Mouse (Mus musculus) kidney, postnatal 14 days (tissue): ENCODE results near the gene Noxred1.
"Not testable (repeated sequence)": the region's sequence is repeated elsewhere in the genome, so short reads cannot be mapped to it uniquely, and the experiment has no call there.

ENCODE experiments used
- DNase-seq: peaks from one replicate; pipeline ENCODE4 v3.0.0; 2022; ENCODE audit warnings: mixed read lengths

The Noxred1 gene

DNA sequence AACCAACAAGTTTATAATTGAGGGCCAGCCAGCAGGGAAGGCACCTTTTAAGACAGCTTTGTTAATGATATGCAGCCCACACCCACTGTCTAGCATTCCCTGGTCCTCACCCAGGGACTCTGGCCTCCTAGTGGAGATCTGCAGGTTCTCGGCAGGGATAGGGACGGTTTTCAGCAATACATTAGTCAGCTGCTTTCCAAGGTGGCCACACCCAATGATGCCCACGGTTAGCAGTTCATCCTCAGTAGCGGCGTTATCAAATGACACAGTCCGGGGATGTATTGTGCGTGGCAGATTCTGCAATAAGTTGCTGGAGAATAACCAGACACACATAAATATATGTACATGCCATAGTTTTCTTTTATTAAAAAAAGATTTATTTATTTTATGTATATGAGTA is 11.7 kb downstream of the Noxred1 start:
- no peak for DNase-seq

DNA sequence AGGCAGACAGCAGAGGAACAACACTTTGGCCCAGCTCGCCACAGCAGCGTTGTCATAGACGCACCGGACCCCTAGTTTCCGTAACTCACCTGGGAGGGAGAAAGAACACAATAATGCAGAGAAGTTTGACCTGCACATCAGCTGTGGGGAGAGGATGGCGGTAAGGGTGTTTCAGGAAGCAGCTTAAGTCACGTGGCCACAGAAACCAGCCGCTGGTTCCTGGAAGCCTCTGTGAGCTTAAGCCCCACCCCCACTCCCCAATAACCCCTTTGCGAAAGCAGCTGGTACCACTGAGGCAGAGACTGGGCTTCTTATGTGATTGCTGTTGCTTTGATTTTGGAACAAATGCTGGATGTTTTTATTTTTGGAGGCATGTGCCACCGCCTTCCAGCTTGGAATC is 13.6 kb downstream of the Noxred1 start:
- DNase-seq, result no peak

DNA sequence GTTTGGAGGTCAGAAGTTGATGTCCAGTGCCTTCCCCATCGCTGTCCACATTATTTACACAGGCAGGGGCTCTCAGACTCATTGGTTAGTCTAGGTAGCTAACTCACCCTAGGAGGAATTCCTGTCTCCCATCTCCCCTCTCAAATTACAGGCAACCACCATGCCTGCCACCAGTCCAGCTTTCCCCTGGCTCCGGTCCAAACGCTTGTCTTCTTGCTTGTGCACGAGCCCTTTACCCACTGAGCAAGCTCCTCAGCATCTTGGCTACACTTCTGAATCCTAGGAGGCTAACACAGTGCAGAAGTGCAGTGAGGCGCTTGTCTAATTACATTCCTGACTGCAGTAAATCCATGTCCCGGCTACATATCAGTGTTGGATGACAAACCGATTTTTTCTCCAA is 19.2 kb downstream of the Noxred1 start:
- DNase-seq, result no peak

DNA sequence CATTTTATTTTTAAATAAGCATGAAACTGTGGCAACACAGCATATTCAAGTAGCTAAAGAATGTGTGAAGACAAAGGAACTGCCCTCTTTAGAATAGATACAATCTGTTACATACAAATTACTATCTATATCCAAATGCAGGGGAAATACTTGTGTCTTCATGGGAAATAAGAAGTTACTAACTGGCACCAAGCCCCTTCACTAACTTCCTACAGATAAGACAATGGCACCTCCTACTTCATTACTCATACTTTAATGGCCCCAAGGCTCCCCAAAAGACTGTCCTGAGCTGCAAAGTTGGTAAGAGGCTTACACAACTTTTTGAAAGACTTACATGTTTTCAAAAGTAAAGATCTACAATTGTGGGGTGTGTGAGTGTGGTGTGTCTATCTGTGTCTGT is 20.9 kb downstream of the Noxred1 start:
- DNase-seq, result no peak

DNA sequence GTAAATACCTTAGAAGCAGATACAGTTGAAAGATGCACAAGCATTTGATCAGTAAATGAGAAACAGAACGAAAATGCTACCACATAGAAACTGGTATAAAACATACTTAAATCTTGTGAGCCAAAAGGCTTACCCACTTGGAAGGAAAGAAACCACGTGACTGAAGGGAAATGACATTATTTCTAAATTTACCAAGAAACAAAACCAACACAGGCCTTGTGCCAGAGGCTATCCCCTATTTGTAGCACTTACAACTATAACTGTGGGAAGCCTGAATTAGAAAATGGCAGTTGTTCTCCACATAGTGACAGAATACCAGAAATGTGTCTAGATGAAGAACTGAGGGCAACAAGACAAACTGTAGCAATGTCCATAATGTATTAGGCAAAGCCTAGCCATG is 22.5 kb downstream of the Noxred1 start:
- DNase-seq, result no peak

DNA sequence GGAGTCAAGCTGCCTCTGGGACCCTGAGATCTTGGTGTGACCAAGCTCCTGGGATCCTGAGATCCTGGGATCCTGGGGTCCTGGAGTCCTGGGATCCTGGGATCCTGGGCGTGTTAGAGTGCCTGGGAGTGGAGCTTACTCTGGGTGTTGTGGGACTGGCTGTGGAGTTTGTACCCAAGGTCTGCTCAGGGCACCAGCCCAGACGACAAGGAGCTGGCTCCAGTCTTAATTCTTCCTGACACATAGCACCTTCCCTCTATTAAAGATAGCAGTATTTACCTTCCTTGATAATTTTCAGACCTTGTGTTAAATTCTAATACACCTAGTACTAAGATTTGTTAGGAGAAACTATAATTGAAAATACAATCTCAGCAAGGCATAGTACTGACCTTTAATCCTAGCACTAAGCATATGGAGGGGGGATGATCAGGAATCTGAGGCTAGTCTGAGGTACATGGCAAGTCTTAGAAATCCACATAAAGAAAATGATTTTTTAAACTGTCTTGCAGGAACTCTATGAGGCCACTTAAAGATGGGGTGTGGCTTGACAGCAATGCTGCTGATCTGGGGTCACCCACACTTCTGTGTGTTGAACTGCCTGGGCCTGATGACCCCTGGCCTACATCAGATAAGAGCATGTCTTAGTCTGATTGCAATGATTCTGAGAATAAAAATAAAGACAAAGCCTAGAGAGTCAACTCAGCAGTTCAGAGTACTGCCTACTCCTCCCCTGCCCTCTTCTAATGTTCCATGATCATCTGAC is 25.5 kb downstream of the Noxred1 start:
- DNase-seq, result no peak

DNA sequence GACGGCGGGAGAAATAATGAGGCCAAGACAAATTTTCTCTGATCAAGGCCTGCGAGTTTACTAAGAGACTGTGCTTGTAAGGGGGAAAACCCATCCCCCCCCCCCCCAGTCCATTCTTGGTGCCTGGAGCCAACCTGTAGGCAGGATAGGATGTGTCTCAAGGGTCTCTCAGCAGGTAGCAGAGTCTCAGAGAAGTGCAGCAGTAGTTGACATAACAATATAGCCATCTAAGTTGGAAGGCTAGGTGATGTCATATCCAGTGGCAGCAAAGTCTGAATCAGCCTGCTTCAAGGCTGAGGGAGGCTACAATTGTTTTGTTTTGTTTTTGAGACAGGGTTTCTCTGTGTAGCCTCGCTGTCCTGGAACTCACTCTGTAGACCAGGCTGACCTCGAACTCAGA is 32.7 kb downstream of the Noxred1 start:
- not testable (repeated sequence) for DNase-seq

DNA sequence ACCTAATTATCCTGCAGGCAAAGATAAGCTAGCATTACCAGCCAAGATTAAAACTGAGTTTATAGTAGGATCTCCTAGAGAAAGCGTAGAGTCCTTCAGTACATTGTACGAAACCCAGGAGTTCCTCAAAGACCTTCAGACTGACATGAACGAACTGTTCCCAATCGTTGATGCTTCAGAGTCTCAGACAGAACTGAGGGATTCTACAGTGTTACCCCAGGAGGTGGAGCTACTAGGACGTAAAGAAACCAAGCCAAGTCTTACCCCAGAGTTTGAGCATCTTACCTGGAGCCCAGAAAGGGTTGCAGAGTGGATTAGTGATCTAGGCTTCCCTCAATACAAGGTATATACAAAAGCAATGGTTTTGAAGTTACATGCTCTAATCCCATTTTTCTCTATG is 36.8 kb downstream of the Noxred1 start:
- DNase-seq, result no peak

DNA sequence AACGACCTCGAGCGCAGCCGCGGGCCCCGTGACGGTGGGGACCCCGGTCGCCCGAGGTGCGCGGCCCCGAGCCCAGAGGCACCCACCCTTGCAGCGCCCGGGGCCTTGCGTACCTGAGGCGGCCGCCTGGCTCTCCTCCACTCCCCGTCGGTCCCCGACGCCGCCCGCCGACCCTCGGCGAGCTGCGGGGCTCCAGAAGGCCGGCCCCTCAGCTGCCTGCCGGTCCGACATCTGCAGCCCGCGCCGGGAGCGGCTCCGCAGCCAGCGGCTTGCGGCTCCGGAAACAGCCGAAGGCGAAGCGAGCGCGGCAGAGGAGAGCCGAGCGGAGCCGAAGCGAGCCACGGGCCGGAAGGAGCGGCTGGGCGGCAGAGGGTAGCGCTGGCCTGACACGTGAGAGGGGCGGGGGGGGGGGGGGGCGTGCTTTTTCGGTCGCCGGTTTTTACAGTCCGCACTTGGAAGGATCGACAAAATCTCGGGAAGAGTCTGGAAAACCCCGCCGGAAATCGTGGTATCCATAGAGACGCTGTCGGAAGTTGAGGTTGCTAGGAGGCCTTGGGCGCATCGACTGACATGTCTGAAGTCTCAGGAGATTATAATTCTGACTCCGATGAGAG is 38.5 kb downstream of the Noxred1 start, which contains the start of gene Tmed8:
TSS of gene Tmed8 (minus strand) at position 482 of the 614 bp plus-strand sequence.
- DNase-seq, result peak; percentile 89

DNA sequence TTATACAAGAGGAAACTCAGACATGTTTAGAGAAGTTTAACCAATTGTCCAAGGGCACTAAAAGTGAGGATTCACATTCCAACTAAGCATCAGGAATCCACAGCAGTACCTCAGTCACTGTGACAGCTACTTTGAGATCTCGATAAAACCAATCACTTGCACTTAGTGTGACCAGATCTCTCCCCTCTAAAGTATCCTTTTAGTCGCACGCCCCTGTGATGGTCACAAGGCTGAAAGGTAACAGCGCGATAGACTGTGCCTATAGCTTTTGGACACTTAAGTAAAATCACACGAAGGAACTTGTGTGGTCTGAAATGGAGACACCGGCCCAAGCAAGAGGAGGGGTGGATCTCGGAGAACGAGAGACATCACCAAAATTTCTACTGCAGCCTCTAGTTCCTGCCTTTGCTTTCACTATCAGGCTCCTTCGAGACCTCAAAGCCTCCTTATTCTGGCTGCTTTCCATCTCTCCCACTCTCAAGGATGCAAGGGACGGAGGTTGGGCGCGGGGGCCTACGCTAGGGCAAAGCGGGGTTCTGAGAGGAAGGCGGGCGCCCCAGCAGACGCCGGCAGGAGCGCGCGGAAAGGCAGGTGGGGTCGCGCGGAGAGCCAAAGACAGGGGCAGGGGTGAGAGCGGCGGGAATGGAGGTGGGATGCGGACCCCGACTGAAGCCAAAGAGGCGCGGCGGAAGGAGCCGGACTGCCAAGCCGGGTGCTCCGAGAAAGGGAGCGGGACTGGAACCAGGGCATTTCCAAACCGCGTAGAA is 39.1 kb downstream of the Noxred1 start, which contains the start of gene Samd15:
TSS of gene Samd15 (plus strand) at position 518 of the 767 bp plus-strand sequence.
- DNase-seq, result peak; percentile 48

DNA sequence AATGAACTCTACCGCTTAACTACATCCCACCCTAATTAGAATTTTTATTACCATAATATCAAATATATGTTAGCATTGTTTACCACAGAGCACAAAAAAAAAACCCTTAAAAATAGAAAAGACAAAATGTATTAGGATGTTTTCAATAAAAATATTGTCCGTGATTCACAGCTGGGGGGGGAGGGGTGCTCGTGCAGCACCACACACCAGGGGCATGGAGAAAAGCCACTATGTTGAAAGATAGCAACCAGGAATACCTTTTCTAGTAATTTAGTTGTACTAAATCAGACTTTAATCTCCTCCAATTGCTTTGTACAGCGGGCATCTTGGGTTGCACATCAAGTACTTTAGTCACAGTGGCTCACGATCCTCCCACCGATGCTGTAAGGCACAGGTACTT is 39.7 kb downstream of the Noxred1 start:
- DNase-seq, result no peak

DNA sequence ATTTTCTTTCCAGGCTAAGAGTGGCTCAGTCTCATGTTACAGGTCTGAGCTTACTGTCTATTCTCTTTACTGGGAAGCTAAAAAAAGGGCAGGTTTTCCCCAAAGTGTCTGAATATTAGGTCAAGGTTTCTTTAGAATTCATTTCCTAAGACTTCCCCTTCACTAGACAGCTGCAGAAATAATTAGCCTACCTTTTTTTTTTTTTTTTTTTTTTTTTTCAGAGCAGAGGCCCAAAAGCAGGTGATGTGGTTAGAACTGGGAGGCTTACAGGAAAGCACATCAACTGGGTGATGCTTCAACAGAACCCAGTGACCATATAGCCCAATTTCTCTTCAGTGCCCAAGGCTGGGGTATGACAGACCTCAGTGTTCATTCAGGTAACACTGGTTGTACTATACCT is 42.2 kb downstream of the Noxred1 start:
- DNase-seq, result no peak

DNA sequence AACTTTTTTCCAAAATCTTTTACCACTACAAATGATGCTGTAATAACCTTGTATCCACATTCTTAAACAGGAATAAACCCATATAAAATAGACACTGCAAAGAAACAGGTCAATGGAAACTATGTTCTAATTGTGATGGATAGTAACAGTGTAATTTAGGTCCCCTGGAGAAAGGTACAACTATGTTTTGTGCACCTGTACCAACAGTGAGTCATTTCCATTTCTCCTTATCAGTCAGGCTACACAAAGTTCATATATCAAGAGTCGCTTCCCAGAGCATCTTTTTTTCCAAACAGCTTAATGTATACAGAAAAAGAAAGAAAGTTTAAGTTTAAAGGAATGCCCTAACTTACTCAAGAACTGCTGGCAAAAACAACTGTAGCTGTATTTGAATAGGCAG is 43.5 kb downstream of the Noxred1 start:
- DNase-seq, result no peak

DNA sequence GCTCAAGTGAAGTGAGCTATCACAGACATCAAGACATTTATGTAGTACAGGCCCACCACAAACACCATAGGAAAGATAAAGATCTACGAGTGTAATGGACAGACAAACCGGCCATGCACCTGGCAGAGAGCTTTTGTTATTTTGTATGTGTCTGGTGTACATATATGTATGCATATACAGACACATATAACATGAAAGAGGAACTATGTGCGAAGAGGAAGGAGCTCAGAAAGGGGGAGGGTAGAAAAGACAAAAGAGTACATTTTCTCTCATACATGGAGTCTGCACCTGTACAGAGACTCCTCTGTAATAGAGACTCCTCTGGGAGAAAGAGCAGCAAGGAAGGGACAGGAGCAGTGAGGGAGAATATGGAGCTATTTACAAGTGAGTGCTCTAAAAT is 45.5 kb downstream of the Noxred1 start:
- DNase-seq, result no peak

DNA sequence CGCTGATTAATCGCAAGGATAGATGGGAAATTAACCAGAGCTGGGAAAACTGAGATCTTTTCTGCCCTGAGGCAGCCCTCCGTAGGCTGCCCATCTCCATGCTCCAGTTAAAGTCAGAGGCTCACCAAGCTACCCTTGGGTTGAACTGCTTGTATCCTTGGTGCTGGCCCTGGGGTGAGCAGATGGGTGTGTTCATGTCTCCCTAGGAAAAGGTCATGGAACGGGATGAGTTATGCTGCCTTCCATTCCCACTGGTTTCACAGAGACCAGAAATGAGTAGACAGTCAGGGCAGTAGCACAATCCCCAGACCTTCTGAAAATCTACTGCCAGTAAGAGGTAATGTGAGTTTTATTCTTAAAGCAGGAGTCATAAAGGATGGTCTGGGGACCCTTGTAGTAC is 60.9 kb downstream of the Noxred1 start:
- DNase-seq, result no peak

DNA sequence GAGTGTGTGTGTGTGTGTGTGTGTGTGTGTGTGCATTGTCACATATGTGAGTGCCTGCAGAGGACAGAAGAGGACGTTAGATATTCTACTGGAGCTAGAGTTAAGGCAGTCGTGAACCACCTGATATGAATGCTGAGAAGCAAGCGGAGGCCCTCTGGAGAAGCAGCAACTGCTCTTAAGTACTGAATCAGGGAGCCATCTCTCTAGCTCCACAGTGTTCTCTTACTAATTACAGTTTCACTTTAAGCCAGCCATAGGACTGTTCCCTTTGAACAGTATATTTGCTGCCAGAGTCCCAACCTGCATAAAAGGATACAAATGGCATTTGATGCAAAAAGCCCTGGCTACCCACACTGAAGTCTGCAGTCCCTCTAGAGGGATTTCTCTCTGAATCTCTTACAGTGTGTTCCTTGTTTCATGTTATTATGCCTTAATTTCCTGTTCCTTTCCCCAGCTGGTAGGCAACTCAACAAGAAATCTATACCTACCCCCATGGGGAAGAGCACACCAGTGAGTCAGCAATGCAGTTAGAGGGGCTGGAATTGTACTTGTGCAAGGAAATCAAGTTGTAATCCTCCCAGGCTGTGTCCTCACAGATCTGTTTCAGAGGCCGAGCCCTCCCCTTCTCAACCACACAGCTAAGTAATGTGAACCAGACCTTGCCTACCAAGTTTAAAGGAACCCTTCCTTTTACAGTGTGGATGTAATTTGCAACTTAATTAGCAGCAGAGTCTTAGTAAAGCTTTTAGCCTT is 63.2 kb downstream of the Noxred1 start:
- DNase-seq, result no peak
